Mouse (Mus musculus): Measurements from ENCODE around the gene Ccdc182. TPM values are rescaled to one million over a fixed set of nuclear protein-coding genes. Genes with fewer than 3 reads are reported as not detected.

Gene Ccdc182
- polyA plus RNA-seq, 3 experiments from 2014 or later, result not detected

- no peak for ATAC-seq
These were observed 35.1 kb downstream of the Ccdc182 start for GRCm38 (mm10) chr11:88328813-88329595.

- ATAC-seq, result no peak
These were observed 36.9 kb downstream of the Ccdc182 start for GRCm38 (mm10) chr11:88330799-88331198.

- no peak for ATAC-seq
These were observed 37.9 kb downstream of the Ccdc182 start for GRCm38 (mm10) chr11:88331722-88332121.

- ATAC-seq, result no peak
These were observed 38.6 kb downstream of the Ccdc182 start for GRCm38 (mm10) chr11:88332309-88332934.

- ATAC-seq, result no peak
These were observed 41.0 kb downstream of the Ccdc182 start for GRCm38 (mm10) chr11:88334893-88335292.

- ATAC-seq, result no peak
These were observed 44.1 kb downstream of the Ccdc182 start for GRCm38 (mm10) chr11:88337926-88338325.

Other genes with a start within 250 kb of the Ccdc182 start
- 10 to 100 TPM; 40.8 to 52.4 (median 50.5) TPM for gene Srsf1, start 246.7 kb upstream of the Ccdc182 start, polyA plus RNA-seq (2017; shearing (Covaris generic))
- gene Vezf1, start 225.8 kb upstream of the Ccdc182 start, polyA plus RNA-seq (2017; shearing (Covaris generic)), result 10 to 100 TPM; 19.3 to 25.6 (median 21.5) TPM
- gene Cuedc1, start 196.0 kb upstream of the Ccdc182 start, polyA plus RNA-seq (2017; shearing (Covaris generic)), result 1 to 10 TPM; 2.0 to 6.4 (median 5.2) TPM
- 100 to 1,000 TPM in 2 of 3 experiments, 10 to 100 TPM in 1; 75.3 to 134 (median 101) TPM for gene Mrps23, start 89.7 kb upstream of the Ccdc182 start, polyA plus RNA-seq (2017; shearing (Covaris generic))

Data from inflammation-experienced regulatory T-cells, adult 6 months (primary cell).